In genomic region chr1:155594141-155594540, GRCm38 (mm10) we compare ENCODE assay signal across 15 mouse cellular contexts. TPM values are rescaled to one million over a fixed set of nuclear protein-coding genes. Genes with fewer than 3 reads are reported as not detected.
DNase-seq lines count a peak whose midpoint lies in the region; ATAC-seq and TF ChIP-seq lines count a peak whose summit lies in the region.
"Had no signal": no experiment of that assay in that cellular context is flagged by ENCODE, and none has a peak within 500 bp of the region (broad histone marks: within the 10 kb centered on the region; RNA-seq: fewer than 3 reads in every experiment).

No protein-coding gene starts in this region.

- H3K4me1 ChIP-seq in kidney, embryonic 16.5 days (ENCODE audit: insufficient read depth, low read length): no peaks in the 10 kb centered on the region
- no peaks in the 10 kb centered on the region for H3K4me1 ChIP-seq in MEL (ENCODE audit: control insufficient read depth in 1 of 2, insufficient read depth in 2 of 2, low read length in 2 of 2)
- no peaks in the 10 kb centered on the region for H3K4me1 ChIP-seq in embryonic facial prominence, embryonic 14.5 days (ENCODE audit: control insufficient read depth, insufficient read depth, low read length)
- H3K4me1 ChIP-seq: embryonic facial prominence, embryonic 15.5 days; forebrain, embryonic 12.5 days; limb, embryonic 13.5 days; midbrain, embryonic 12.5 days had no signal

- no peak overlapping the region for H3K4me3 ChIP-seq in kidney, embryonic 16.5 days (ENCODE audit: low read length)
- H3K4me3 ChIP-seq in MEL (ENCODE audit: control insufficient read depth in 1 of 2, insufficient read depth in 1 of 2, low read depth in 2 of 2, low read length in 2 of 2): no peak overlapping the region
- no peak overlapping the region for H3K4me3 ChIP-seq in embryonic facial prominence, embryonic 14.5 days (ENCODE audit: low read depth, low read length)
- H3K4me3 ChIP-seq: embryonic facial prominence, embryonic 15.5 days; forebrain, embryonic 12.5 days; limb, embryonic 13.5 days; midbrain, embryonic 12.5 days had no signal

- WGBS in kidney, embryonic 16.5 days: 33% methylated on average over 1 of the region's 1 CpGs
- WGBS in embryonic facial prominence, embryonic 14.5 days: 48% methylated on average over 1 of the region's 1 CpGs

- no peaks in the 10 kb centered on the region for H3K27me3 ChIP-seq in kidney, embryonic 16.5 days (ENCODE audit: insufficient read depth, low read length)
- H3K27me3 ChIP-seq in MEL (ENCODE audit: control insufficient read depth in 1 of 2, insufficient read depth in 2 of 2, low read length in 2 of 2): no peaks in the 10 kb centered on the region
- H3K27me3 ChIP-seq in embryonic facial prominence, embryonic 14.5 days (replicated peaks; ENCODE audit: control insufficient read depth, insufficient read depth, low read length): no peaks in the 10 kb centered on the region
- H3K27me3 ChIP-seq: embryonic facial prominence, embryonic 15.5 days; forebrain, embryonic 12.5 days; limb, embryonic 13.5 days; midbrain, embryonic 12.5 days had no signal

- no peak for TF ChIP-seq EP300 in MEL (IDR thresholded peaks at IDR 0.05; ENCODE audit: low read depth in 1 of 2, low read length in 2 of 2)

- no peaks in the 10 kb centered on the region for H3K9me3 ChIP-seq in kidney, embryonic 16.5 days (ENCODE audit: low read length)
- no peaks in the 10 kb centered on the region for H3K9me3 ChIP-seq in MEL (replicated peaks; ENCODE audit: insufficient read depth, low read length)
- H3K9me3 ChIP-seq in embryonic facial prominence, embryonic 14.5 days (ENCODE audit: control insufficient read depth, low read length): no peaks in the 10 kb centered on the region
- H3K9me3 ChIP-seq: embryonic facial prominence, embryonic 15.5 days; forebrain, embryonic 12.5 days; limb, embryonic 13.5 days; midbrain, embryonic 12.5 days had no signal

- no peaks in the 10 kb centered on the region for H3K79me2 ChIP-seq in MEL (ENCODE audit: control insufficient read depth, insufficient read depth, low read length, poor library complexity)

- no peak for TF ChIP-seq RAD21 in MEL (IDR thresholded peaks at IDR 0.05; ENCODE audit: low read depth, low read length)

- DNase-seq in kidney, adult 9 months: peak; percentile 28
- DNase-seq in 416B (ENCODE audit: low read depth) (peak; percentile 55), MEL (ENCODE audit: low read depth, low spot score) (peak; percentile 63)
- peak; percentile 54 for DNase-seq in embryonic facial prominence, embryonic 14.5 days (ENCODE audit: low spot score)
- no peak for DNase-seq in Muller cell, postnatal 12 days (ENCODE audit: inconsistent ontology term)
- DNase-seq: cerebellum, postnatal 10 days; heart, adult 11 months; thymus, adult 18-20 months had no signal

- no peak for TF ChIP-seq CTCF in MEL (IDR thresholded peaks at IDR 0.05 in 2 of 3, conservative IDR thresholded peaks at IDR 0.05 in 1 of 3; ENCODE audit: control insufficient read depth in 1 of 3, insufficient read depth in 1 of 3, low read depth in 2 of 3, low read length in 3 of 3, poor library complexity in 1 of 3, severe bottlenecking in 1 of 3)

- H3K9ac ChIP-seq in kidney, embryonic 16.5 days (replicated peaks; ENCODE audit: low read length): no peak overlapping the region
- no peak overlapping the region for H3K9ac ChIP-seq in MEL (ENCODE audit: control insufficient read depth, low read depth, low read length, poor library complexity, severe bottlenecking)
- no peak overlapping the region for H3K9ac ChIP-seq in embryonic facial prominence, embryonic 14.5 days (ENCODE audit: low read depth, low read length)
- H3K9ac ChIP-seq: embryonic facial prominence, embryonic 15.5 days; forebrain, embryonic 12.5 days; limb, embryonic 13.5 days; midbrain, embryonic 12.5 days had no signal

- no peaks in the 10 kb centered on the region for H3K36me3 ChIP-seq in kidney, embryonic 16.5 days (ENCODE audit: insufficient read depth, low read length)
- no peaks in the 10 kb centered on the region for H3K36me3 ChIP-seq in MEL (ENCODE audit: control insufficient read depth in 1 of 2, insufficient read depth in 2 of 2, low read length in 2 of 2)
- H3K36me3 ChIP-seq in embryonic facial prominence, embryonic 14.5 days (ENCODE audit: control insufficient read depth, insufficient read depth, low read length): no peaks in the 10 kb centered on the region
- H3K36me3 ChIP-seq: embryonic facial prominence, embryonic 15.5 days; forebrain, embryonic 12.5 days; midbrain, embryonic 12.5 days had no signal

- H3K4me2 ChIP-seq in kidney, embryonic 16.5 days (replicated peaks; ENCODE audit: low read depth, low read length): no peak overlapping the region
- no peak overlapping the region for H3K4me2 ChIP-seq in embryonic facial prominence, embryonic 14.5 days (ENCODE audit: low read depth, low read length)
- H3K4me2 ChIP-seq: embryonic facial prominence, embryonic 15.5 days; forebrain, embryonic 12.5 days; limb, embryonic 13.5 days; midbrain, embryonic 12.5 days had no signal

- ATAC-seq in kidney, embryonic 16.5 days (ENCODE audit: low FRiP score, low TSS enrichment): no peak
- ATAC-seq in embryonic facial prominence, embryonic 14.5 days (ENCODE audit: low read depth): no peak
- no peak for ATAC-seq in monocyte, adult 5-6 weeks (replicated peaks; ENCODE audit: insufficient number of reproducible peaks, low FRiP score, low TSS enrichment, poor library complexity, severe bottlenecking)
- no peak for ATAC-seq in cerebellum, adult (ENCODE audit: insufficient number of reproducible peaks, low FRiP score, low TSS enrichment)

- no peak for TF ChIP-seq POLR2A in MEL (IDR thresholded peaks at IDR 0.05; ENCODE audit: control insufficient read depth in 1 of 2, insufficient read depth in 1 of 2, low read depth in 1 of 2, low read length in 2 of 2, poor library complexity in 1 of 2)

- no peak overlapping the region for H3K27ac ChIP-seq in kidney, embryonic 16.5 days (ENCODE audit: low read length)
- no peak overlapping the region for H3K27ac ChIP-seq in MEL (ENCODE audit: control insufficient read depth, low read depth, low read length)
- H3K27ac ChIP-seq in embryonic facial prominence, embryonic 14.5 days (replicated peaks; ENCODE audit: low read depth, low read length): no peak overlapping the region
- H3K27ac ChIP-seq: embryonic facial prominence, embryonic 15.5 days; forebrain, embryonic 12.5 days; limb, embryonic 13.5 days; midbrain, embryonic 12.5 days had no signal

TF ChIP-seq in MEL, 35 proteins besides CTCF, POLR2A, EP300 and RAD21:
- TF ChIP-seq JUND (IDR thresholded peaks at IDR 0.05; ENCODE audit: low read depth, low read length) (no peak), MXI1 (IDR thresholded peaks at IDR 0.05; ENCODE audit: low read depth, low read length) (no peak; the same call in 1 of the 2 replicates), HCFC1 (IDR thresholded peaks at IDR 0.05; ENCODE audit: low read depth, low read length) (no peak), SIN3A (IDR thresholded peaks at IDR 0.05; ENCODE audit: low read length) (peak; percentile 54; the same call in 1 of the 2 replicates)
TF ChIP-seq in MEL: peak in this region for 1.

RNA-seq across cellular contexts. Expression of gene Acbd6, which starts 36.2 kb away (rescaled TPM):
- polyA plus RNA-seq in kidney, embryonic 16.5 days (2015; fragmentation: Nextera tagmentation; extraction: Ambion mirVana): 64.5 and 68.4 TPM in 2 replicates
- total RNA-seq in MEL (2012; rRNA removed): 96.6 and 102 TPM in 2 replicates
- 100 to 1,000 TPM; 145 to 270 TPM for polyA plus RNA-seq in MEL (2012; ENCODE audit: insufficient read depth in 1 of 2, insufficient read length in 2 of 2, low read depth in 1 of 2, low replicate concordance in 2 of 2, missing spikeins in 1 of 2)
- 72.7 and 77.5 TPM in 2 replicates for polyA plus RNA-seq in embryonic facial prominence, embryonic 14.5 days (2014; fragmentation: Nextera tagmentation; extraction: Ambion mirVana)
- 5.4 to 22.0 TPM (median 18.0 TPM) in 3 replicates for total RNA-seq in monocyte, adult 5-6 weeks (2017)
